In genomic region chr7:46578091-46578490, GRCm38 (mm10) we compare ENCODE assay signal across 34 mouse cellular contexts.
"Had no signal": no experiment of that assay in that cellular context is flagged by ENCODE, and none has a peak within 500 bp of the region (broad histone marks: within the 10 kb centered on the region; RNA-seq: fewer than 3 reads in every experiment).

No protein-coding gene starts in this region.

- H3K4me3 ChIP-seq: heart, embryonic 10.5 days; heart, embryonic 12.5 days; heart, embryonic 13.5 days; heart, embryonic 15.5 days; hindbrain, embryonic 10.5 days; hindbrain, embryonic 12.5 days; hindbrain, embryonic 13.5 days; hindbrain, embryonic 15.5 days; intestine, embryonic 15.5 days; kidney, embryonic 15.5 days; layer of hippocampus, adult 2 months had no signal

- H3K27ac ChIP-seq: heart, embryonic 10.5 days; heart, embryonic 13.5 days; heart, embryonic 15.5 days; hindbrain, embryonic 10.5 days; hindbrain, embryonic 12.5 days; hindbrain, embryonic 13.5 days; hindbrain, embryonic 14.5 days; hindbrain, embryonic 15.5 days; hindbrain, postnatal 0 days; intestine, embryonic 15.5 days; kidney, embryonic 15.5 days; kidney, postnatal 0 days; layer of hippocampus, adult 2 months had no signal

- ATAC-seq: hindbrain, embryonic 16.5 days; hindbrain, postnatal 0 days; inflammation-experienced regulatory T-cells, adult 6 months; intestine, embryonic 15.5 days; intestine, embryonic 16.5 days; intestine, postnatal 0 days had no signal

- DNase-seq: heart, postnatal 10 days; heart, postnatal 14 days; heart, postnatal 36 days; heart, postnatal 4 days; kidney, adult 11 months; kidney, adult 18-20 months; kidney, adult 2 months; kidney, adult 8-10 months; kidney, adult 9 months; kidney, postnatal 10 days; kidney, postnatal 14 days; kidney, postnatal 25 days; kidney, postnatal 36 days; kidney, postnatal 4 days; layer of hippocampus, adult 9-11 months; layer of hippocampus, postnatal 36 days had no signal
